Mouse (Mus musculus) embryonic facial prominence, embryonic 14.5 days (tissue): ENCODE data around the gene Tmc7. TPM values are rescaled to one million over a fixed set of nuclear protein-coding genes. Genes with fewer than 3 reads are reported as not detected.
A peak's percentile ranks its signal among the peaks of the same experiment; 100 is the strongest.

Experiments
- ATAC-seq: fragments of 200-750 bp; cut with Nextera tagmentation; 2 replicates; pipeline ENCODE4 v1.8.0; 2017; ENCODE audit warnings: low read depth, moderate number of reproducible peaks, moderate TSS enrichment
- DNase-seq: peaks from one replicate; pipeline ENCODE4 v3.0.0-alpha.2; 2015; ENCODE audit warnings: low spot score
- H3K27ac ChIP-seq: fragments of 300-500 bp; sonication (generic); replicated peaks from 2 replicates; pipeline ENCODE4 v1.5.1; 2014; ENCODE audit warnings: low read depth, mild to moderate bottlenecking, low read length, moderate library complexity
- H3K27me3 ChIP-seq: fragments of 300-500 bp; sonication (generic); replicated peaks from 2 replicates; pipeline ENCODE4 v1.6.1; 2014; ENCODE audit warnings: low read length; ENCODE audit not compliant: control insufficient read depth, insufficient read depth
- H3K36me3 ChIP-seq: fragments of 300-500 bp; sonication (generic); 2 replicates; pipeline ENCODE4 v1.6.1; 2014; ENCODE audit warnings: low read length, mixed read lengths; ENCODE audit not compliant: control insufficient read depth, insufficient read depth
- H3K4me1 ChIP-seq: fragments of 300-500 bp; sonication (generic); 2 replicates; pipeline ENCODE4 v1.6.1; 2014; ENCODE audit warnings: antibody characterized with exemption, low read length; ENCODE audit not compliant: control insufficient read depth, insufficient read depth
- H3K4me2 ChIP-seq: fragments of 300-500 bp; sonication (generic); 2 replicates; pipeline ENCODE4 v1.6.1; 2014; ENCODE audit warnings: low read depth, mild to moderate bottlenecking, low read length, moderate library complexity, mixed read lengths
- H3K4me3 ChIP-seq: fragments of 300-500 bp; sonication (generic); 2 replicates; pipeline ENCODE4 v1.5.1; 2014; ENCODE audit warnings: low read depth, mild to moderate bottlenecking, low read length
- H3K9ac ChIP-seq: fragments of 300-500 bp; sonication (generic); 2 replicates; pipeline ENCODE4 v1.6.1; 2014; ENCODE audit warnings: low read depth, mild to moderate bottlenecking, low read length, moderate library complexity, mixed read lengths
- H3K9me3 ChIP-seq: fragments of 300-500 bp; sonication (generic); 2 replicates; pipeline ENCODE4 v1.6.1; 2016; ENCODE audit warnings: low read length; ENCODE audit not compliant: control insufficient read depth
- WGBS: fragments of 180-500 bp; shearing (Covaris S2); extraction: QIAGEN DNeasy Blood & Tissue Kit; methylation state at CpG from one replicate; pipeline ENCODE4 v1.1.7; 2014; 5-methylcytosine and 5-hydroxymethylcytosine counted together
- polyA plus RNA-seq: library from polyadenylated mRNA; unstranded; fragments of >200 nt; fragmentation: Nextera tagmentation; extraction: Ambion mirVana; gene quantifications from 2 replicates; pipeline ENCODE4 v1.2.1, GENCODE M21; 2014

Tmc7 gene
- polyA plus RNA-seq, 1 experiment from 2014 or later: 5.9 TPM

GRCm38 (mm10) chr7:118508556-118508955 lies 76.0 kb downstream of the Tmc7 start:
- ATAC-seq (no peak), DNase-seq (no peak)
- Histone ChIP-seq H3K27ac (no peak overlapping the region), H3K9ac (no peak overlapping the region), H3K4me1 (no peaks in the 10 kb centered on the region), H3K27me3 (no peaks in the 10 kb centered on the region), H3K4me2 (no peak overlapping the region), H3K4me3 (no peak overlapping the region), H3K9me3 (no peaks in the 10 kb centered on the region), H3K36me3 (no peaks in the 10 kb centered on the region)
- WGBS: 77% methylated on average over 7 of the region's 7 CpGs

GRCm38 (mm10) chr7:118503844-118504243 lies 80.7 kb downstream of the Tmc7 start:
- Histone ChIP-seq H3K4me3 (no peak overlapping the region), H3K4me1 (no peaks in the 10 kb centered on the region), H3K9me3 (no peaks in the 10 kb centered on the region), H3K9ac (no peak overlapping the region), H3K4me2 (no peak overlapping the region), H3K27ac (no peak overlapping the region), H3K27me3 (no peaks in the 10 kb centered on the region), H3K36me3 (no peaks in the 10 kb centered on the region)
- WGBS: 41% methylated on average over 4 of the region's 4 CpGs
- DNase-seq: peak; percentile 61
- ATAC-seq: peak; percentile 57; the same call in 1 of the 2 replicates

GRCm38 (mm10) chr7:118502333-118502732 lies 82.2 kb downstream of the Tmc7 start:
- no peaks in the 10 kb centered on the region for H3K9me3 ChIP-seq
- DNase-seq (no peak), ATAC-seq (no peak)
- no peak overlapping the region for H3K4me2 ChIP-seq
- H3K4me1 ChIP-seq: no peaks in the 10 kb centered on the region
- no peak overlapping the region for H3K4me3 ChIP-seq
- H3K9ac ChIP-seq: no peak overlapping the region
- H3K36me3 ChIP-seq: no peaks in the 10 kb centered on the region
- no peak overlapping the region for H3K27ac ChIP-seq
- no peaks in the 10 kb centered on the region for H3K27me3 ChIP-seq
- WGBS: 78% methylated on average over 8 of the region's 8 CpGs

- H3K9ac ChIP-seq: no peak overlapping the region
- ATAC-seq (no peak), DNase-seq (no peak)
- no peak overlapping the region for H3K27ac ChIP-seq
- no peak overlapping the region for H3K4me3 ChIP-seq
- H3K4me2 ChIP-seq: no peak overlapping the region
- H3K36me3 ChIP-seq: no peaks in the 10 kb centered on the region
- no peaks in the 10 kb centered on the region for H3K4me1 ChIP-seq
- no peaks in the 10 kb centered on the region for H3K27me3 ChIP-seq
- 46% methylated on average over 7 of the region's 7 CpGs for WGBS
- H3K9me3 ChIP-seq: no peaks in the 10 kb centered on the region
Observed at GRCm38 (mm10) chr7:118499784-118500435, 84.6 kb downstream of the Tmc7 start.

- no peak overlapping the region for H3K27ac ChIP-seq
- H3K4me1 ChIP-seq: no peaks in the 10 kb centered on the region
- no peak overlapping the region for H3K4me3 ChIP-seq
- no peaks in the 10 kb centered on the region for H3K9me3 ChIP-seq
- no peak overlapping the region for H3K4me2 ChIP-seq
- WGBS: 77% methylated on average over 12 of the region's 12 CpGs
- ATAC-seq (no peak), DNase-seq (no peak)
- H3K9ac ChIP-seq: no peak overlapping the region
- no peaks in the 10 kb centered on the region for H3K27me3 ChIP-seq
- H3K36me3 ChIP-seq: no peaks in the 10 kb centered on the region
Observed at GRCm38 (mm10) chr7:118498984-118499783, 85.4 kb downstream of the Tmc7 start.

- 72% methylated on average over 4 of the region's 4 CpGs for WGBS
- DNase-seq: no peak
- no peak overlapping the region for H3K4me3 ChIP-seq
- no peak for ATAC-seq
- H3K9ac ChIP-seq: no peak overlapping the region
- peaks cover 2% of the 10 kb centered on the region for H3K36me3 ChIP-seq
- peaks cover 10% of the 10 kb centered on the region; the same call in 1 of the 2 replicates for H3K27me3 ChIP-seq
- peaks cover 10% of the 10 kb centered on the region for H3K4me1 ChIP-seq
- H3K9me3 ChIP-seq: no peaks in the 10 kb centered on the region
- no peak overlapping the region for H3K27ac ChIP-seq
- no peak overlapping the region for H3K4me2 ChIP-seq
Observed at GRCm38 (mm10) chr7:118494892-118495579, 89.5 kb downstream of the Tmc7 start.

GRCm38 (mm10) chr7:118493892-118494291 lies 90.6 kb downstream of the Tmc7 start:
- WGBS: 88% methylated on average over 9 of the region's 9 CpGs
- no peak overlapping the region for H3K4me3 ChIP-seq
- H3K36me3 ChIP-seq: peaks cover 13% of the 10 kb centered on the region
- peaks cover 18% of the 10 kb centered on the region for H3K4me1 ChIP-seq
- ATAC-seq (no peak), DNase-seq (no peak)
- H3K9ac ChIP-seq: no peak overlapping the region
- H3K9me3 ChIP-seq: no peaks in the 10 kb centered on the region
- no peak overlapping the region for H3K4me2 ChIP-seq
- H3K27ac ChIP-seq: no peak overlapping the region
- H3K27me3 ChIP-seq: peaks cover 16% of the 10 kb centered on the region; the same call in 1 of the 2 replicates

GRCm38 (mm10) chr7:118491431-118492147 lies 92.9 kb downstream of the Tmc7 start, which contains the start of gene Itpripl2:
Gene Itpripl2 (minus strand): TSS chr7:118491975.
- H3K4me2 ChIP-seq: peak within 1 kb of the TSS; percentile 85
- peaks cover 32% of the 10 kb centered on the region for H3K4me1 ChIP-seq
- ATAC-seq: peak; percentile 86
- H3K27me3 ChIP-seq: peaks cover 16% of the 10 kb centered on the region; the same call in 1 of the 2 replicates
- peak within 1 kb of the TSS; percentile 70 for H3K4me3 ChIP-seq
- under 1% methylated on average over 34 of the region's 55 CpGs for WGBS
- H3K9ac ChIP-seq: peak within 1 kb of the TSS; percentile 95
- H3K27ac ChIP-seq: peak within 1 kb of the TSS; percentile 77
- DNase-seq: peak; percentile 87
- H3K9me3 ChIP-seq: no peaks in the 10 kb centered on the region
- H3K36me3 ChIP-seq: peaks cover 18% of the 10 kb centered on the region
